Mouse (Mus musculus) spleen, adult 2 months (tissue): ENCODE data around the gene Nup160. TPM values are rescaled to one million over a fixed set of nuclear protein-coding genes. Genes with fewer than 3 reads are reported as not detected.
A peak's percentile ranks its signal among the peaks of the same experiment; 100 is the strongest.

Experiments
- DNase-seq, 2 experiments: peaks; one replicate each; pipeline versions ENCODE4 v3.0.0 to v3.0.0-alpha.2; 2012 to 2021; ENCODE audit warnings: low spot score in 2 of 2, low read depth in 1 of 2
- H3K27ac ChIP-seq: fragments of 200-500 bp; 2 replicates; pipeline ENCODE4 v1.5.1; 2012; ENCODE audit warnings: low read length, inconsistent platforms; ENCODE audit not compliant: insufficient read depth
- H3K27me3 ChIP-seq: fragments of 200-500 bp; 2 replicates; pipeline ENCODE4 v1.6.1; 2012; ENCODE audit warnings: mild to moderate bottlenecking, moderate library complexity, low read length, inconsistent platforms; ENCODE audit not compliant: control insufficient read depth, insufficient read depth
- H3K36me3 ChIP-seq: fragments of 200-500 bp; 2 replicates; pipeline ENCODE4 v1.6.1; 2012; ENCODE audit warnings: mild to moderate bottlenecking, low read length, inconsistent platforms; ENCODE audit not compliant: control insufficient read depth, insufficient read depth
- H3K4me1 ChIP-seq: fragments of 200-500 bp; 2 replicates; pipeline ENCODE4 v1.6.1; 2011; ENCODE audit warnings: inconsistent platforms; ENCODE audit not compliant: control insufficient read depth, insufficient read depth, insufficient read length
- H3K4me3 ChIP-seq: fragments of 200-500 bp; 2 replicates; pipeline ENCODE4 v1.5.1; 2011; ENCODE audit warnings: mild to moderate bottlenecking, inconsistent platforms; ENCODE audit not compliant: insufficient read depth, insufficient read length; ENCODE audit errors: extremely low read depth
- CTCF ChIP-seq: fragments of 200-500 bp; IDR thresholded peaks from 2 replicates; pipeline ENCODE4 v1.5.1; 2011; ENCODE audit warnings: mild to moderate bottlenecking, inconsistent platforms; ENCODE audit not compliant: insufficient read depth, insufficient read length, insufficient replicate concordance; ENCODE audit errors: extremely low read depth
- POLR2A ChIP-seq: fragments of 200-500 bp; IDR thresholded peaks from 2 replicates; pipeline ENCODE4 v1.6.1; 2011; ENCODE audit warnings: low read depth, low read length, inconsistent platforms
- WGBS: fragments of 180-500 bp; shearing (Covaris S2); methylation state at CpG from one replicate; pipeline ENCODE4 v1.1.7; 2018; 5-methylcytosine and 5-hydroxymethylcytosine counted together
- polyA plus RNA-seq: library from polyadenylated mRNA; depleted of rRNA; stranded (reverse); fragments of >200 nt; gene quantifications from 2 replicates; pipeline ENCODE4 v1.2.3, GENCODE M21; 2012; rRNA removed

The Nup160 gene
- polyA plus RNA-seq, result 10.3 and 11.5 TPM in 2 replicates

DNA sequence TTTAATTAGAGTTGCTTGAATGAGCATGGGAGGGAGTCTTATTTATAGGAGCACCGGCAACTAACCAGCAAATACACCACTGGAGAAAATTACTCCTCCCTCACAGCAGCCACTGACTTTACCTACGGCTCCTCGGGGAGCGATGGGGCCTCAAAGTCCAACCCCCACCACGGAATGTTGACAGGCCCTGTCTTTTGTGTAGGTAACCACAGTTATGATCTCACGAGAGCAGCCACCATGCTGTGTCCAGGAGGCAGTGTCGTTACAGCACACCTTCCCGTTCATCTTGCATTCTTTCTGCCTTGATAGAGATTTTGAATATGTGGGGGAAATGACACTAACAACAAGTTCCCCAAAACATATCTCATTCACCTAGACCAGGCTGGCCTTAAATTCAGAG, at the start of gene Nup160:
Gene Nup160, plus strand, starts transcription at position 209 of the 400 bp plus-strand sequence.
- H3K4me1 ChIP-seq, result peaks cover 16% of the 10 kb centered on the region

DNA sequence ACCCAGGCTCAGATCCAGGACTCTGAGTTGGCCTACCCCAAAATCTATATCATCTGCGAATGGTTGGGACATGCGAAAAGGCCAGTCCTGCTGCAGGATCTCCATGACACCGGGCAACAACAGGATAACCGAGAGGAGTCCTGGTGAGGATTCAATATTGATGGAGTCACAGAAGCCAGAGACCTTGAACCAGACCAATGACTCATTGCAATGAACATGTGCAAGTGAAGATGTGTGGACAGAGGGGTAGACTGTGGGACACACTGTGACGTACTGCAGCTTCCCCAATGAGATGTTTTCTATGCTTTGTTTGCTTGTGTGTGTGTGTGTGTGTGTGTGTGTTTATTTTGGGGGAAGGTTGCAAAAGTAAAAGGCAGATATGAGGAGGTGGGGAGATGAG, 48.8 kb upstream of the Nup160 start:
- WGBS, result 95% methylated on average over 5 of the region's 5 CpGs
- Histone ChIP-seq H3K4me3 (no peak overlapping the region), H3K4me1 (peaks cover 3% of the 10 kb centered on the region; the same call in 1 of the 2 replicates), H3K27me3 (no peaks in the 10 kb centered on the region), H3K36me3 (no peaks in the 10 kb centered on the region), H3K27ac (no peak overlapping the region)
- TF ChIP-seq CTCF (no peak), POLR2A (no peak)
- no peak for DNase-seq

More for the DNA sequence above, at the start of gene Nup160:
- WGBS, result 50% methylated on average over 8 of the region's 8 CpGs
- peak in 1 of 2 experiments; percentile 37 for DNase-seq
- TF ChIP-seq POLR2A (no peak), CTCF (no peak)
- no peaks in the 10 kb centered on the region; the same call in 1 of the 2 replicates for H3K36me3 ChIP-seq
- H3K27ac ChIP-seq, result peak within 1 kb of the TSS; percentile 91
- H3K27me3 ChIP-seq, result no peaks in the 10 kb centered on the region
- peak within 1 kb of the TSS; percentile 29; the same call in 1 of the 2 replicates for H3K4me3 ChIP-seq

DNA sequence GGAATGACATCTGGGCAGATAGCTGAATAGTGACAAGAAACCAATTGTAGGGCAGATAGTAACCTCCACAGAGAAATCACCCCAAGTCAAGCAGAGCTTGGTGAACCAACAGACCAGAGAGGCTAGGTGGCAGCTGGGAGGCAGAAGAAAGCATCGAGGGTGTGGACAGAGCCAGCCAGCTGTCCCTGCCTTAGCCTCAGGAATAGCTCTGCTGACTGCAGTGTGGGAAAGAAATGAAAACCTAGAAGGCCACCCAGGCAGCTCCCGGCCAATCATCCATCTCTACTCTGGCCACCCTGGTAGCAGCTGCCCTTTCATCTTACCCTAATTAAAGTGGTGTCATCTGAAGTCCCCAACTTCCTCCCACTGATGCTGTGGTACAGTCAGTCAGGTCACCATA, 47.5 kb upstream of the Nup160 start:
- no peak overlapping the region for H3K27ac ChIP-seq
- DNase-seq, result no peak
- peaks cover 3% of the 10 kb centered on the region; the same call in 1 of the 2 replicates for H3K4me1 ChIP-seq
- TF ChIP-seq CTCF (no peak), POLR2A (no peak)
- WGBS, result 62% methylated on average over 2 of the region's 2 CpGs
- H3K4me3 ChIP-seq, result no peak overlapping the region
- no peaks in the 10 kb centered on the region for H3K27me3 ChIP-seq
- H3K36me3 ChIP-seq, result no peaks in the 10 kb centered on the region

DNA sequence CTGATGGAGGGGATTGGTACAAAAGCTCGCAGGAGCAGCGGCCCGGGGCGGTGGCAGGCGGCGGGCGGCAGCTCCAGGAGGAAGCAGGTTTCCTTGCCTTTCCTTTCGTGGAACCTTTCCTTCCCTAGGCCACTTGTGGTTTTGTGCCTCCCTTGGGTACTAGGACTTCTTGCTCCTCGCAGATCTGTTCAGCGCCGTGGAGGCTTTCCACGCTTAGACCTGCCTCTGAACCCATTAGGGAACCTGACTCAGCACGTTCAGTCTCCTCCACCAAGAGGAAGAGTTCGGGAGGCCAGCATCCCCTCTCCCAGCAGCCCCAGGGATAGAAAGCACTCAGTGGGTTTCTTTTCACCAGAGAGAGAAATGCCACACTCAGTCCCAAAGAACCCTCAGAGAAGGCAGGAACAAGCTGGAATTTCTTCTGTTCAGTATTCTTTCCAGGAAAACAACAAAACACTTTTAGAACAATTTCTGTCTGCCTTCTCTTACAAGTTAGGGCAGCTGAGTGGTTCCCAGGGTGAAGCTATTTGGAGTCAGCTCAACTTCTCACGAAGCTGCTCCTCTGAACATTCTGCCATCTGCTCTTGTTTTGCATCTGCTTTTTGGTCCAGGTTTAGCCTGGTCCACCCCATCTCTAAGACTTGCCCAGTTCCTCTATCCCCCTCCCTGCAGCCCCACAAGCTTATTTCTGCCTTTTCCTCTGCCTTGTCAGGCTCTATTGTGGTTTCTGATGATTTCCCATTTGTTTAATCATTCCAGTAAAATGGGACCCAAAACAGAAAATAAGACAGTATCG, 44.9 kb upstream of the Nup160 start:
- no peak for TF ChIP-seq POLR2A
- no peak overlapping the region for H3K4me3 ChIP-seq
- H3K27me3 ChIP-seq, result no peaks in the 10 kb centered on the region
- H3K36me3 ChIP-seq, result no peaks in the 10 kb centered on the region
- H3K4me1 ChIP-seq, result peaks cover 9% of the 10 kb centered on the region
- 43% methylated on average over 16 of the region's 16 CpGs for WGBS
- H3K27ac ChIP-seq, result no peak overlapping the region
- peak in 1 of 2 experiments; percentile 3 for DNase-seq

DNA sequence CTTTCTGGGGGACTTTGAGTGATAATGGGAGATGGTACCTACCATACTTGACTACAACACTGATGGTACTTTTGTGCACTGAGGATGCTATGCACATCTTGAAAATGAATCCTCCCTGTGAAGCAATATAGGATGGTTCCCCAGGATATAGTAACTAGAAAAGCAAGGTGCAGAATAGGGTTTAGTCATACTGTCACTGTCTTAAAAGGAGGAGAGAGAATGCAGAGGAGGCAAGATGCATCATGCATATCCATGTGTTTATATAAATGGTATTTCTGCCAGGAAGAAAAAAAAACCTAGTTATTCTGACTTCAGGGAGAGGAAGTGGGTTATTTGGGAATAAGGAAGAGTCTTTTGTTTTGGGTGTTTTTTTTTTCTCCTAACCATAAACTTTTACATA, 42.3 kb upstream of the Nup160 start:
- Histone ChIP-seq H3K27ac (no peak overlapping the region), H3K36me3 (no peaks in the 10 kb centered on the region), H3K4me3 (no peak overlapping the region), H3K4me1 (peaks cover 9% of the 10 kb centered on the region), H3K27me3 (no peaks in the 10 kb centered on the region)
- no peak for DNase-seq
- TF ChIP-seq CTCF (no peak), POLR2A (no peak)

DNA sequence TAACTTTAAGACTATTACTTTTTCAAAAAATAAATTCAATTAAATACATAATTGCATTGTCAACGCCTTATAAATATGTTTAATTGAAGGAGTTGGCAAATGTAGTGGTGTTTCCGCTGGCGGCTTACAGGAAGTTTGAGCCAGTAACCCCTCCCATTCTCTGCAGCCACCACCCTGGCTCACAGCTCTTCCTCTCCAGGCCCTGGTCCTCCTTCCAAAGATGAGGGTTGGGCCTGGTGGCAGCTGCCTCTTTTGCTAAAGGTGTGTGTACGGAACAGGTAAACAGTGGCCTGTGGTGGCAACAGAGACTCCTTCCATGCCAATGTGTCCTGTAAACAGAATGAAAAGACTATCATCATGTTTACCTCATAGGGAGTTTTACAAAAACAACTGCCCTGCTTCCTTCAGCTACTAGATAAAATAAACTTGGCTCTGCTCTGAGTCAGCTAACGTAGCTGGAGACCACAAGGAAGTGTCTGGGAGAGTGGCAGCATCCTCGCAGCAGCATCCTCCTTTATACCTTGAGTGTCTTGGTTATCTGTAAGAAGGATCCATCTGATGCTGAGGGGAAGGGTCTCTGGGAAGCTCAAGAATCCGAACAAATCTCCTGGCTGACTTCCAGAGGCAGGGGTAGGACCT, 41.8 kb upstream of the Nup160 start:
- TF ChIP-seq CTCF, result no peak
- TF ChIP-seq POLR2A, result no peak
- peak in 1 of 2 experiments; percentile 51 for DNase-seq
- Histone ChIP-seq H3K27ac (peak overlapping the region; percentile 34), H3K4me3 (no peak overlapping the region), H3K4me1 (peaks cover 9% of the 10 kb centered on the region), H3K36me3 (no peaks in the 10 kb centered on the region), H3K27me3 (no peaks in the 10 kb centered on the region)
- 23% methylated on average over 7 of the region's 7 CpGs for WGBS

DNA sequence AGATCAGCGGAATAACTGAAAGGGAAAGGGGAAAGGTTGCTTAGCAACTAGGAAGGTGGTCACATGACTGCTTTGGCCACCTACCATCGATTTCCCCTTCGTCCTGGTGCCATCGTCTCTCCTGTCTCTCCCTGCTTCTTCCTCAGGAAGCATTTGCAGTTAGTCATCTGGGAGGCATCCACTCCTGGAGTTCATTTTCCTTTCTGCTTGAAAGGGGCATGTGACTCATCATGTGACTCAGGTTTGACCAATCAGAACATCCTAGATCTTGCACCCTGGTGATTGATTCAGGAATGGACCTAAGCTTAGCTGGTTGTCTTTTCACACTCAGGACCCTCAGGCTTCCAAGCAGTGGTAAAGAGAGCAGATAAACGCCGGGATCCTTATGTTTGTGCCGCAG, 40.2 kb upstream of the Nup160 start:
- Histone ChIP-seq H3K36me3 (no peaks in the 10 kb centered on the region), H3K4me3 (no peak overlapping the region), H3K4me1 (peaks cover 13% of the 10 kb centered on the region), H3K27me3 (no peaks in the 10 kb centered on the region), H3K27ac (no peak overlapping the region)
- no peak for DNase-seq
- 92% methylated on average over 7 of the region's 7 CpGs for WGBS
- TF ChIP-seq CTCF, result no peak
- no peak for TF ChIP-seq POLR2A
